In the genomic region with DNA sequence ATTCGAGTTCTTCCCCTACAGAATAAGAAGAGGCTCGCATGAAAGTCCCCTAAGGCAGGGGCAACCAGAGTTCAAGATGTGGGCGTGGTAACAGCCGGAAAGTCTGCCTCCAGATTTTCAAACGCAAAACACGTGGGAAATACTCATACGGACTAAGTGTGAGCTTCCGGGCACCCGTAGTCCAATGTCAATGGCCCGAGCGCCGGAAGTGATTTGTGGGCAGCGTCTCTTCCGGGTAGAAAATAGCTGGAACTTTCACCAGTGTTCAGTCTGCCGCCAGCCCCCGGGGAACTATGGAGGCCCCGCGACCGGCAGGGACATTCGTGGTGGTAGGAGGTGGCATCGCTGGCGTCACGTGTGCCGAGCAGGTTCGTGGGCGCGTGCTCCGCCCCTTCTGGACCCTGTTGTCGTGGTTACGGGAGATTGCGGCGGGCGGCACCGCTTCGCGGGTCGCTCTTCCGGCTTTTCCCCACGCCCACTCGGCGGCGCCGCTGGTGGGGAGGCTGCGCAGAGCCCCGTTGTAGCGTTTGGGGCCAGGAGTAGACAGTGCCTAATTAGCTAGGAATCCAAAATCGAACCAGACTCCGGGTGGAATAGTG, we compare ENCODE assay signal across 8 mouse cellular contexts. TPM values are rescaled to one million over a fixed set of nuclear protein-coding genes. Genes with fewer than 3 reads are reported as not detected.
A peak's percentile ranks its signal among the peaks of the same experiment; 100 is the strongest.
DNase-seq lines count a peak whose midpoint lies in the region; ATAC-seq and TF ChIP-seq lines count a peak whose summit lies in the region.

TSS of gene Pyroxd1 (plus strand) at position 215 of the 599 bp plus-strand sequence.

- DNase-seq in c-Kit-positive CD71-positive TER-119-positive erythroid progenitor cells, embryonic 14.5 days (ENCODE audit: low spot score) = peak; percentile 77
- peak; percentile 88 to 89 for DNase-seq in heart, postnatal 10 days
- peak; percentile 81 for DNase-seq in large intestine, adult 2 months (ENCODE audit: low read depth, low spot score)
- DNase-seq in liver, postnatal 0 days = peak; percentile 88
- peak; percentile 87 for DNase-seq in testis, postnatal 10 days (ENCODE audit: low spot score)

- peak within 1 kb of the TSS; percentile 56 for H3K4me2 ChIP-seq in forebrain, embryonic 12.5 days
- H3K4me2 ChIP-seq in liver, postnatal 0 days (ENCODE audit: low read depth, low read length) = peak within 1 kb of the TSS; percentile 64
- H3K4me2 ChIP-seq in neural tube, embryonic 14.5 days (ENCODE audit: low read depth, low read length) = peak within 1 kb of the TSS; percentile 59

- H3K36me3 ChIP-seq in E14TG2a.4 (ENCODE audit: insufficient read depth, low read length) = peaks cover 20% of the 10 kb centered on the region; the same call in 1 of the 2 replicates
- peaks cover 16% of the 10 kb centered on the region; the same call in 1 of the 2 replicates for H3K36me3 ChIP-seq in forebrain, embryonic 12.5 days (replicated peaks)
- peaks cover 6% of the 10 kb centered on the region; the same call in 1 of the 2 replicates for H3K36me3 ChIP-seq in liver, postnatal 0 days (replicated peaks; ENCODE audit: insufficient read depth, low read length)
- peaks cover 5% of the 10 kb centered on the region; the same call in 1 of the 2 replicates for H3K36me3 ChIP-seq in neural tube, embryonic 14.5 days (ENCODE audit: control insufficient read depth, insufficient read depth, low read length)

- intact Hi-C loops in heart, postnatal 10 days (cut with DNase I) = loop anchor here (5.0 to 10.0 kb wide), 2 partner anchors 42 to 861 kb away; partner anchors contain the start of genes Golt1b and Recql

- peak; percentile 77; the same call in 1 of the 2 replicates for TF ChIP-seq EP300 in liver, postnatal 0 days (IDR thresholded peaks at IDR 0.05; ENCODE audit: low read depth)

- peak within 1 kb of the TSS; percentile 90 for H3K4me3 ChIP-seq in E14TG2a.4 (replicated peaks; ENCODE audit: low read length)
- H3K4me3 ChIP-seq in forebrain, embryonic 12.5 days (replicated peaks) = peak within 1 kb of the TSS; percentile 75
- H3K4me3 ChIP-seq in liver, postnatal 0 days (ENCODE audit: low read depth, low read length) = peak within 1 kb of the TSS; percentile 88
- peak within 1 kb of the TSS; percentile 74 for H3K4me3 ChIP-seq in neural tube, embryonic 14.5 days (ENCODE audit: low read depth, low read length)

- peaks cover 16% of the 10 kb centered on the region for H3K4me1 ChIP-seq in E14TG2a.4 (replicated peaks; ENCODE audit: low read depth, low read length)
- H3K4me1 ChIP-seq in forebrain, embryonic 12.5 days = peaks cover 11% of the 10 kb centered on the region
- peaks cover 17% of the 10 kb centered on the region for H3K4me1 ChIP-seq in liver, postnatal 0 days (ENCODE audit: insufficient read depth)
- H3K4me1 ChIP-seq in neural tube, embryonic 14.5 days (ENCODE audit: control insufficient read depth, insufficient read depth, low read length) = peaks cover 10% of the 10 kb centered on the region; the same call in 1 of the 2 replicates

- TF ChIP-seq CTCF in E14TG2a.4 (conservative IDR thresholded peaks at IDR 0.05; ENCODE audit: low read length) = no peak
- TF ChIP-seq CTCF in liver, postnatal 0 days (IDR thresholded peaks at IDR 0.05; ENCODE audit: low read depth) = no peak

- peak within 1 kb of the TSS; percentile 64 for H3K9ac ChIP-seq in forebrain, embryonic 12.5 days
- H3K9ac ChIP-seq in liver, postnatal 0 days (replicated peaks) = peak within 1 kb of the TSS; percentile 74
- H3K9ac ChIP-seq in neural tube, embryonic 14.5 days (replicated peaks; ENCODE audit: low read depth, low read length) = peak within 1 kb of the TSS; percentile 59

- H3K27ac ChIP-seq in forebrain, embryonic 12.5 days = peak within 1 kb of the TSS; percentile 85
- peak within 1 kb of the TSS; percentile 90 for H3K27ac ChIP-seq in liver, postnatal 0 days (ENCODE audit: low read depth)
- peak within 1 kb of the TSS; percentile 72 for H3K27ac ChIP-seq in neural tube, embryonic 14.5 days (ENCODE audit: low read depth, low read length)

- WGBS in forebrain, embryonic 12.5 days = under 1% methylated on average over 48 of the region's 48 CpGs
- WGBS in large intestine, adult 2 months = under 1% methylated on average over 48 of the region's 48 CpGs
- under 1% methylated on average over 48 of the region's 48 CpGs for whole genome bisulfite sequencing in liver, postnatal 0 days (ENCODE audit: insufficient replicate concordance)
- WGBS in neural tube, embryonic 14.5 days = under 1% methylated on average over 48 of the region's 48 CpGs

- H3K27me3 ChIP-seq in E14TG2a.4 (ENCODE audit: insufficient read depth, low read length) = no peaks in the 10 kb centered on the region
- H3K27me3 ChIP-seq in forebrain, embryonic 12.5 days = no peaks in the 10 kb centered on the region
- no peaks in the 10 kb centered on the region for H3K27me3 ChIP-seq in liver, postnatal 0 days (ENCODE audit: insufficient read depth, low read length)
- H3K27me3 ChIP-seq in neural tube, embryonic 14.5 days (ENCODE audit: control insufficient read depth, insufficient read depth, low read length) = no peaks in the 10 kb centered on the region

- ATAC-seq in forebrain, embryonic 12.5 days (ENCODE audit: low FRiP score) = peak; percentile 93
- ATAC-seq in liver, postnatal 0 days = peak; percentile 90
- peak; percentile 96 for ATAC-seq in neural tube, embryonic 14.5 days (ENCODE audit: low read depth)

- H3K9me3 ChIP-seq in E14TG2a.4 (ENCODE audit: low read length) = no peaks in the 10 kb centered on the region
- H3K9me3 ChIP-seq in forebrain, embryonic 12.5 days = no peaks in the 10 kb centered on the region
- no peaks in the 10 kb centered on the region for H3K9me3 ChIP-seq in liver, postnatal 0 days (ENCODE audit: low read length)
- no peaks in the 10 kb centered on the region for H3K9me3 ChIP-seq in neural tube, embryonic 14.5 days (ENCODE audit: control insufficient read depth, low read length)

RNA-seq across cellular contexts. Expression of gene Pyroxd1, which starts in this region (rescaled TPM):
- 24.1 and 25.5 TPM in 2 replicates for polyA plus RNA-seq in forebrain, embryonic 12.5 days (2016; fragmentation: Nextera tagmentation; extraction: Ambion mirVana)
- 10 to 100 TPM in 1 of 2 experiments, 1 to 10 TPM in 1; 9.5 to 12.4 TPM for total RNA-seq in heart, postnatal 10 days (2021)
- polyA plus RNA-seq in large intestine, adult 2 months (2012; rRNA removed) = 5.9 and 8.2 TPM in 2 replicates
- polyA plus RNA-seq in liver, postnatal 0 days (2015; fragmentation: Nextera tagmentation; extraction: Ambion mirVana) = 11.0 and 11.7 TPM in 2 replicates
- 19.4 and 22.4 TPM in 2 replicates for polyA plus RNA-seq in neural tube, embryonic 14.5 days (2014; fragmentation: Nextera tagmentation; extraction: Ambion mirVana)

Comparison
In these comparisons a context has a peak if more than half of its experiments do, and no peak if none do; other contexts are left out.
1. Peak in every context shown above with its lines: DNase-seq, ATAC-seq, H3K4me3 ChIP-seq and H3K27ac ChIP-seq.